Mouse (Mus musculus) liver, embryonic 13.5 days (tissue): ENCODE results near the gene Pkn2. TPM values are rescaled to one million over a fixed set of nuclear protein-coding genes. Genes with fewer than 3 reads are reported as not detected.
A peak's percentile ranks its signal among the peaks of the same experiment; 100 is the strongest.

ENCODE experiments used
- ATAC-seq: fragments of 200-750 bp; cut with Nextera tagmentation; 2 replicates; pipeline ENCODE4 v1.8.0; 2017; ENCODE audit warnings: low read depth, mild to moderate bottlenecking, moderate number of reproducible peaks, moderate library complexity
- DNase-seq: peaks from one replicate; pipeline ENCODE4 v3.0.0; 2022
- H3K27ac ChIP-seq: fragments of 300-500 bp; sonication (generic); 2 replicates; pipeline ENCODE4 v1.5.1; 2015; ENCODE audit warnings: moderate library complexity, mild to moderate bottlenecking, inconsistent platforms
- H3K27me3 ChIP-seq: fragments of 300-500 bp; sonication (generic); 2 replicates; pipeline ENCODE4 v1.6.1; 2015; ENCODE audit warnings: mild to moderate bottlenecking, inconsistent platforms
- H3K36me3 ChIP-seq: fragments of 300-500 bp; sonication (generic); 2 replicates; pipeline ENCODE4 v1.6.1; 2015; ENCODE audit warnings: mild to moderate bottlenecking, inconsistent platforms
- H3K4me1 ChIP-seq: fragments of 300-500 bp; sonication (generic); replicated peaks from 2 replicates; pipeline ENCODE4 v1.6.1; 2015; ENCODE audit warnings: inconsistent platforms
- H3K4me2 ChIP-seq: fragments of 300-500 bp; sonication (generic); 2 replicates; pipeline ENCODE4 v1.6.1; 2015; ENCODE audit warnings: inconsistent platforms, mild to moderate bottlenecking, moderate library complexity
- H3K4me3 ChIP-seq: fragments of 300-500 bp; sonication (generic); replicated peaks from 2 replicates; pipeline ENCODE4 v1.5.1; 2015; ENCODE audit warnings: mild to moderate bottlenecking, inconsistent platforms
- H3K9ac ChIP-seq: fragments of 300-500 bp; sonication (generic); 2 replicates; pipeline ENCODE4 v1.6.1; 2015; ENCODE audit warnings: mild to moderate bottlenecking, inconsistent platforms
- H3K9me3 ChIP-seq: fragments of 300-500 bp; sonication (generic); replicated peaks from 2 replicates; pipeline ENCODE4 v1.6.1; 2016; ENCODE audit warnings: inconsistent platforms
- WGBS: fragments of 180-500 bp; shearing (Covaris S2); methylation state at CpG from one replicate; pipeline ENCODE4 v1.1.7; 2015; ENCODE audit not compliant: insufficient replicate concordance; 5-methylcytosine and 5-hydroxymethylcytosine counted together
- polyA plus RNA-seq: library from polyadenylated mRNA; unstranded; fragments of >200 nt; fragmentation: Nextera tagmentation; extraction: Ambion mirVana; gene quantifications from 2 replicates; pipeline ENCODE4 v1.2.1, GENCODE M21; 2015

Pkn2 gene
- polyA plus RNA-seq, 1 experiment from 2014 or later, result 34.9 TPM

DNA sequence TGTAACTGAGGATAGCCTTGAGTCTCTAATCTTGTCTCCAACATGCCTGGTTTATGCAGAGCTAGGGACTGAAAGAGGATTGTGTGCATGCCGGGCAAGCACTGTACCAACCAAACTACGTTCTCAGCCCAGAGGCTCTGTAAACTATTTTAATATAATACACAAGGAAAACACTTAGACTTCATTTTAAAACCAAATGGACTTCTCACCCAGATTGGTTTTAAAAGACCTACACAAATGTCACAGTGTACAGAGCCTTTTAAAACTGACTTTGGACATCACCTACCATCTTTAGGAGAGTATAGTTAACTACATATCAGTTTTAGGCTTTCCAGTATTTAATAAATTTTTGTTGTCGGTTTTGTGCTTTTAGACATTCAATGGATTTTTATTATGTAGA lies 48.9 kb downstream of the Pkn2 start:
- no peak overlapping the region for H3K4me2 ChIP-seq
- H3K4me3 ChIP-seq, result no peak overlapping the region
- DNase-seq (no peak), ATAC-seq (no peak)
- no peak overlapping the region for H3K9ac ChIP-seq
- WGBS, result 90% methylated on average over 3 of the region's 3 CpGs
- peaks cover 18% of the 10 kb centered on the region for H3K4me1 ChIP-seq
- H3K36me3 ChIP-seq, result peaks cover 31% of the 10 kb centered on the region
- H3K27me3 ChIP-seq, result no peaks in the 10 kb centered on the region
- H3K9me3 ChIP-seq, result no peaks in the 10 kb centered on the region
- H3K27ac ChIP-seq, result no peak overlapping the region

DNA sequence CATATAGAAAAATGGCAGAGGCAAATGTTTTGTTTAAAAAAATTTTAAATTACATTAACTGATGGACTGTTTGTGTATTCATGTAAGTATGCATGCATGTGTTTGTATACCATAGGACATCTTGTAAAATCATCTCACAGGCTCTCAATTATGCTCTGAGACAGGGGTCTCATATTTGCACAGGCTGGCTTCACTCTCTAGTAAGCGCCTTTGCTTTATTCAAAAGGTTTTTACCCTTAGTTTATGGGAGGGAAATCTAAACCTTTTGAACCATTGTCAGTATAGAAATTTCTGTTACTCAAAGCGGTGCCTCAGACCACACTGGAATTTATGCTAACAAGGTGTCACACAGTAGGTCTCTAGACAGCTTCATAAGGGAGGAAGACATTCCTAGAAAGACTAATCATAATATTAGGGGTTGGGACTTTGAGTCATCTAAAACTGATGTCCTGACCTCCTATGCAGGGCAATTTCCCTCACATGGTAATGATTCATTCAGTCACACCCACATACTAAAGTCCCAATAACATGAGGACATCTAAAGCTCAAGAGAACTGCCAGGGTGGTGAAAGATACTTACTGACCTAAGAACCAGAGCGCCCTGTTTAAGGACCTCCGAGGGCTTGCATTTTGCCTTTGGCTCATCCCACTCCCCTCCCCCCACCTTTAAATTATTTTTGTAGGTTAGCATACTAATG lies 55.2 kb downstream of the Pkn2 start:
- Histone ChIP-seq H3K4me1 (no peaks in the 10 kb centered on the region), H3K9ac (no peak overlapping the region), H3K9me3 (no peaks in the 10 kb centered on the region), H3K27me3 (no peaks in the 10 kb centered on the region), H3K4me2 (no peak overlapping the region), H3K4me3 (no peak overlapping the region), H3K27ac (no peak overlapping the region), H3K36me3 (peaks cover 63% of the 10 kb centered on the region)
- ATAC-seq, result no peak
- no peak for DNase-seq
- 90% methylated on average over 4 of the region's 4 CpGs for WGBS

DNA sequence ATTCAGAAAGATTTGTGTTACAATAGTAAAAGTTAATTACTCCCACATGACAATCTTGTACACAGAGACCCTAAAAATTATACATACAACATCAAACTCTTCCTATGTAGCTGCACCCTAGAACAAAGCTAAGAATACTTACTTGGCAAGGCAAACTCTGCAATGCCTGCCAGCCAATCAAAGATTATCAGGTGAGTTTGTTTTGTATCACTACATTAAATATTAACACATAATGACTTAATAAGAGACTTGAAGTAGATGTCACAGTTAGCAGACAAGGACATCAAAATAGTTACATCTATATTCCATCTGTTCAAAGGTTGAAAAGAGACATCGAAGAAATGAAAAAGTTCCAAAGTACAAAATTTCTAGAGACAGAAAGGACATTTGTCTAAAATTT lies 58.2 kb downstream of the Pkn2 start:
- Histone ChIP-seq H3K27ac (no peak overlapping the region), H3K36me3 (peaks cover 63% of the 10 kb centered on the region), H3K9ac (no peak overlapping the region), H3K4me2 (no peak overlapping the region), H3K4me3 (no peak overlapping the region), H3K9me3 (no peaks in the 10 kb centered on the region), H3K4me1 (no peaks in the 10 kb centered on the region), H3K27me3 (no peaks in the 10 kb centered on the region)
- DNase-seq (no peak), ATAC-seq (no peak)
- WGBS, result 95% methylated on average over 1 of the region's 1 CpGs

DNA sequence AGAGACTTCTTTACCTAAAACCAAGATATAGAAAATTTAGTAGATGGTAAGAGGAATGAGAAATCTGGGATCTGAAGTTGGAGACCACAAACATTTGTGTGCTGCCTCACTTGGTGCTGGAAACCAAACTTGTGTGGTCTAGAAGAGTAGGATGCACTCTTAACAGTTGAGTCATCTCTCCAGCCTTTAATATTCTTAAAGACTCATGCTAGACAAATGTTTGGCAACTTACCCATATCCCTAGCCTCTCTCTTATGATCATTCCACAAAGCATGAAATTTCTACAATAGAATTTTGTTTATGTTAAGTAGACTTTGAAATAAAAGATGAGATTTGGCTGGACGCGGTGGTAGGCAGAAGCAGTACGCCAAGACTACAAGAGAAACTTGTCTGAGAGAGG lies 64.3 kb downstream of the Pkn2 start:
- ATAC-seq (no peak), DNase-seq (no peak)
- Histone ChIP-seq H3K4me2 (no peak overlapping the region), H3K36me3 (peaks cover 59% of the 10 kb centered on the region), H3K27ac (no peak overlapping the region), H3K9ac (no peak overlapping the region), H3K4me1 (no peaks in the 10 kb centered on the region), H3K9me3 (no peaks in the 10 kb centered on the region), H3K4me3 (no peak overlapping the region), H3K27me3 (no peaks in the 10 kb centered on the region)
- WGBS, result 93% methylated on average over 3 of the region's 3 CpGs

DNA sequence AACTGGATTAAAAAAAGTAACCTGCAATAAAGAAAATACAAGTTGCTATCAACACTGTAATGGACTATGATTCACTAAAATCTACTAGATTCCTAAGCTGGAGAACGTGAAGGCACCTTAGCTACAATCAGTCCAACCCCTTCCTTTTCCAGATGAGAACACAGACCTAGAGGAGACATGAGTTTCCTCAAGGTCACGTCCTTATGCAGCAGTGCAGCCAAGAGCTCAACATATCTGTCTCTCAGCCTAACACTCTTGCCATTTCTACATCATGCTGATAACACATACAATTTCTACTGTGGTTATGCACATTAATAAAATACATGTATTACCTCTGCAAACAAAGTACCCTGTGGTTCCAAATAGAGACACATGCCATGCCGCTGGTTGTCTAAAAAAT lies 70.2 kb downstream of the Pkn2 start:
- Histone ChIP-seq H3K9ac (no peak overlapping the region), H3K4me1 (no peaks in the 10 kb centered on the region), H3K27me3 (no peaks in the 10 kb centered on the region), H3K36me3 (peaks cover 65% of the 10 kb centered on the region), H3K27ac (no peak overlapping the region), H3K4me3 (no peak overlapping the region), H3K4me2 (no peak overlapping the region), H3K9me3 (no peaks in the 10 kb centered on the region)
- DNase-seq (no peak), ATAC-seq (no peak)
- WGBS, result 91% methylated on average over 3 of the region's 3 CpGs

GRCm38 (mm10) chr3:142795587-142795986 lies 86.2 kb downstream of the Pkn2 start:
- no peaks in the 10 kb centered on the region for H3K4me1 ChIP-seq
- DNase-seq, result no peak
- no peak overlapping the region for H3K9ac ChIP-seq
- H3K4me3 ChIP-seq, result no peak overlapping the region
- peak; percentile 39 for ATAC-seq
- H3K9me3 ChIP-seq, result no peaks in the 10 kb centered on the region
- WGBS, result 91% methylated on average over 3 of the region's 3 CpGs
- H3K27me3 ChIP-seq, result no peaks in the 10 kb centered on the region
- H3K36me3 ChIP-seq, result peaks cover 75% of the 10 kb centered on the region
- H3K4me2 ChIP-seq, result no peak overlapping the region
- H3K27ac ChIP-seq, result no peak overlapping the region

DNA sequence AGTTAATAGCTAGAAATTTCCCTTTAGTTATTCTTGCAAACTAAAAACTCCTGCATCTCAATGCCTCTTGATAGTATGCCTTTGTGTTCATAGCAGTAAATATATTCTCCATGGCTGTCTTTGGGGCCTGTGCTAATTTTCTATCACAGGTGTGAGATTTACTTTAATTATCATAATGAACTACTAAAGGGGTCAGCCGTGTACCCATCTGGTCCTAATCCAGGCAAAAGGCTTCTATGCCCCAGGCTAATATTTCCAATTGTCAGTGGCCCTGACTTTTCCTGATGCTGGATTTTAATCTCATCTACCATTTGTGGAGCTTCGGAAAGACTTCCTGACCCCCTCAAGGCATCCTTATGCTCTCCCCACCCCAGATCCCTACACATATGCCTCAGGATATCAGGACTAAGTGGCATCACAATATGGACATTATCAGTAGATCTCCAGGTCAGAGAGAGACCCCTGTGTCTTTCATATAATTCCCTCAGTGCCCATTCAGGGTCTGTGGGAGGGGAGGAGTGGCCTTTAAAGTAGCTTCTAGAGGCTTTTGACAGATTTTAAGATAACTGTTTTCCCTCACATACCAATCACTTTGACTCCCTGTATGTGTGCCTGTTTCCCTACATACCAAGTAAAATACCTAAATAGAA lies 95.3 kb downstream of the Pkn2 start:
- H3K9me3 ChIP-seq, result no peaks in the 10 kb centered on the region
- H3K4me2 ChIP-seq, result no peak overlapping the region
- peaks cover 69% of the 10 kb centered on the region for H3K36me3 ChIP-seq
- no peaks in the 10 kb centered on the region for H3K27me3 ChIP-seq
- WGBS, result 83% methylated on average over 2 of the region's 2 CpGs
- DNase-seq, result no peak
- H3K4me1 ChIP-seq, result no peaks in the 10 kb centered on the region
- H3K9ac ChIP-seq, result no peak overlapping the region
- H3K4me3 ChIP-seq, result no peak overlapping the region
- no peak overlapping the region for H3K27ac ChIP-seq
- no peak for ATAC-seq

DNA sequence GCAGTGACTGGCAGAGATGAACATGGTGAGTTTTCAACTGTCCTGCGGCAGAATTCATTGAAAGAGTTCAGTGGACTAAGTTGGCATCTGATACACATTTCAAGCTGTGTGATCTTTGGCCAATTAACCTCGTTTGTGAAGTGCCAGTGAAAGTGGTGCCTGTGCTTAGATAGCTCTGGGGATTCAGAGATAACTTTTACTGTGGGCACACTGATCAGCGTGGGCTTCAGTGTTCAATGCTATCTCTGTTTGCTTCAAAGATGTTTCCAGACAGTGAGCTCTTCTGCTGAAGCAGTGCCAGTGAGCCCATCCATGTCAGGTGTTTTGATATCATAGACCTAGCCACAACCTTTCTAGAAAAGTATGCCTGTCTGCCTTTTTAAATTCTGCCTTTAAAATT lies 104.6 kb downstream of the Pkn2 start:
- peaks cover 57% of the 10 kb centered on the region for H3K36me3 ChIP-seq
- no peak for ATAC-seq

GRCm38 (mm10) chr3:142773538-142774191 lies 108.1 kb downstream of the Pkn2 start:
- Histone ChIP-seq H3K4me1 (peaks cover 36% of the 10 kb centered on the region), H3K4me2 (no peak overlapping the region), H3K9me3 (no peaks in the 10 kb centered on the region), H3K27me3 (no peaks in the 10 kb centered on the region), H3K4me3 (no peak overlapping the region), H3K27ac (peak overlapping the region; percentile 19; the same call in 1 of the 2 replicates), H3K9ac (0 out of 2 replicates have a peak overlapping the region, but pooled peaks have one; percentile 22), H3K36me3 (peaks cover 41% of the 10 kb centered on the region)
- ATAC-seq (peak; percentile 52; the same call in 1 of the 2 replicates), DNase-seq (no peak)
- 44% methylated on average over 4 of the region's 4 CpGs for WGBS

More for the DNA sequence above, 104.6 kb downstream of the Pkn2 start:
- Histone ChIP-seq H3K9me3 (no peaks in the 10 kb centered on the region), H3K9ac (no peak overlapping the region), H3K27me3 (no peaks in the 10 kb centered on the region), H3K4me1 (peaks cover 14% of the 10 kb centered on the region), H3K4me3 (no peak overlapping the region), H3K4me2 (no peak overlapping the region), H3K27ac (no peak overlapping the region)
- no peak for DNase-seq
- 48% methylated on average over 3 of the region's 3 CpGs for WGBS

- 22% methylated on average over 1 of the region's 1 CpGs for WGBS
- Histone ChIP-seq H3K4me3 (no peak overlapping the region), H3K36me3 (peaks cover 27% of the 10 kb centered on the region), H3K4me1 (peaks cover 55% of the 10 kb centered on the region), H3K4me2 (no peak overlapping the region), H3K9ac (no peak overlapping the region; the same call in 1 of the 2 replicates), H3K27ac (peak overlapping the region; percentile 15; the same call in 1 of the 2 replicates), H3K27me3 (no peaks in the 10 kb centered on the region), H3K9me3 (no peaks in the 10 kb centered on the region)
- ATAC-seq, result no peak
- no peak for DNase-seq
These were observed 111.3 kb downstream of the Pkn2 start for GRCm38 (mm10) chr3:142770518-142770917.

DNA sequence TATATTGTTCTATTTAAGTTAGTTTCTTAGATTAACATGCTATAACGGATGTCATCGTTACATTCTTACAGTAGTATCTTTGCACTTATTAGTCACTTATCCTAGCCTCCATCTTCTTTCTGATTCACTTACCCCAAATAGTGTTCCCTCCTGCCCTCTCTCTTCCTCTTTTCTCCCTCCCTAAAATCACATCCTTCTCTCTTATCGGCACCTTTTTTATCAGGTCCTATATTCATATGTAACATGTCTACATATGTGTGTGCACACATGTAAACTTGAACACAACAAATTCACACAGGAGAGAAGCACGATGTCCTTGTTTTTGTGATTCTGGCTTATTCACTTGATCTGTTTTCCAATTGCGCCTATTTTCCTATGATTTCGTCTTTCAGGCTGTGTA lies 113.3 kb downstream of the Pkn2 start:
- H3K36me3 ChIP-seq, result peaks cover 23% of the 10 kb centered on the region
- ATAC-seq (no peak), DNase-seq (no peak)
- 0 out of 2 replicates have a peak overlapping the region, but pooled peaks have one; percentile 58 for H3K27ac ChIP-seq
- H3K27me3 ChIP-seq, result no peaks in the 10 kb centered on the region
- no peak overlapping the region for H3K9ac ChIP-seq
- no peak overlapping the region; the same call in 1 of the 2 replicates for H3K4me2 ChIP-seq
- H3K4me1 ChIP-seq, result peaks cover 53% of the 10 kb centered on the region
- WGBS, result 68% methylated on average over 6 of the region's 6 CpGs
- no peaks in the 10 kb centered on the region for H3K9me3 ChIP-seq
- H3K4me3 ChIP-seq, result no peak overlapping the region
